Mouse (Mus musculus): ENCODE measurements around the gene Gatad2b.

- TF ChIP-seq CTCF (IDR thresholded peaks at IDR 0.05; ENCODE audit: control insufficient read depth, insufficient read depth, low read length) (no peak), POLR2A (IDR thresholded peaks at IDR 0.05; ENCODE audit: borderline replicate concordance, control insufficient read depth, low read depth, low read length) (no peak)
Measured at GRCm38 (mm10) chr3:90290602-90291001, 2.4 kb upstream of the Gatad2b start.

Measured in bone marrow, adult 2 months (tissue).